Mouse (Mus musculus) kidney, postnatal 36 days (tissue): Measurements from ENCODE around the gene Srp54b.
"Not testable (repeated sequence)": the region's sequence is repeated elsewhere in the genome, so short reads cannot be mapped to it uniquely, and the experiment has no call there.

Source experiments
- DNase-seq, 2 experiments: peaks; one replicate each; pipeline ENCODE4 v3.0.0; 2021 to 2022; ENCODE audit warnings: mixed read lengths in 2 of 2

The Srp54b gene

DNA sequence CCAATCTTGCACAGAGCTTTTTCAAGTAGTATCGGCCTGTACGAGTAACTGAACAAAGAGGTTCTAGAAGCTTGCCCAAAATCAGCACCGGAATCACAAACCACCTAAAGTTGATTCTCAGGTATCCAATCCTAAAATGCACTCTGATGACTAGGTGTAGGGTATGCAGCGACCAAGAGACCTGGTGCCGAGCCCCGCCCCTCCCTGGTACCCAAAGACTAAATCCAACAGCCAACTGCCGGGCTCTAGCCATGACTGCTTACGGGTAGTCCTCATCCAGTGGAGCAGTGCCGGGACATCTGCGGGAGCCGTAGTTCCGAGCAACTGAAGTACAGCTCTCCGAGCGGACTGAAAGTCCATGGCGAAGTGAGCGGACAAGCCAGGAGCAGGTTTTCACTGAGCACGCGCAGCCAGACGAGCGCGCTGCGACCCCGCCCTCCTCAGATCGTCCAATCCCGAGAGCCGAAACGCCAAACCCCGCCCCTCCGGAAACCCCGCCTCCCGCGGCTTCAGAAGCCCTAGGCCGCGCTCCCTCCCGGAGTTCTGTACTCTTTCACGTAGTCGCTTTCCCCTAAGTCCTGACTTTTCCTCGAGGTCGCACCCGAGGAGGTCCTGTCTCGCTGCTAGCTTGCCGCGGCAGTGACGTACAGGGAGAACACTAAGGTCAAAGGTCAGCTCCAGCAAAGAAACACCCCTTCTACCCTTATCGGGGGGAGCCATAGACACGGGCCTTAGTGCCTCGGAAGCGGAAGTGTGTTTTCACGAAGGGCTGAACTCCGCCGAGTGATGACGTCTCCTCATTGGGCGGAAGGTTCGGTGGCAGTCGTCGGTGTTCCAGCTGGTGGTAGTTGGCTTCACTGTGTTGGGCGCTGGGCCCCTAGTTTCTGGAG lies at the start of gene Srp54b:
Gene Srp54b, plus strand, starts transcription at position 546 of the 890 bp plus-strand sequence.
- not testable (repeated sequence) for DNase-seq

- not testable (repeated sequence) for DNase-seq
Measured at GRCm38 (mm10) chr12:55112616-55113015, 42.3 kb upstream of the Srp54b start.

DNA sequence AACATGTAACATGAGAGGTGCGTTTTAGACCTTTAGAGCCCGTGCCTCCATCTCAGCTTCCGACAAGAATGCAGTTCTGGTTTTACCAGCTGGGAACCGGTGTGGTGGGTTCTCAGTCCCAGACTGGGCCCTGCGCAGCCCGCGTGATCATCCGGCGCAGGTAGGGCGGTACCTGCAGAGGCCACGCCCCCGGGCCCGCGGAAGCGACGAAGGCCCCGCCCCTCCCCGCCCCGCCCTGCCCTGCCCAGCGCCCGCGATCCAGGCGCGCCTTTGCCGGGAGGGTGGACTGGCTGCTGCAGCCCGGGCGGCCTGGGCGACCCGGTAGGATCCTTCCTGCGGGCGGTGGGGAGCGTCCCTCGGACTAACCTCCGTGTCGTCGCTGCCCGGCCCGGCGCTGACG lies 30.7 kb upstream of the Srp54b start, which contains the start of gene Fam177a:
Gene Fam177a, plus strand, starts transcription at position 228 of the 400 bp plus-strand sequence.
- DNase-seq: not testable (repeated sequence)

DNA sequence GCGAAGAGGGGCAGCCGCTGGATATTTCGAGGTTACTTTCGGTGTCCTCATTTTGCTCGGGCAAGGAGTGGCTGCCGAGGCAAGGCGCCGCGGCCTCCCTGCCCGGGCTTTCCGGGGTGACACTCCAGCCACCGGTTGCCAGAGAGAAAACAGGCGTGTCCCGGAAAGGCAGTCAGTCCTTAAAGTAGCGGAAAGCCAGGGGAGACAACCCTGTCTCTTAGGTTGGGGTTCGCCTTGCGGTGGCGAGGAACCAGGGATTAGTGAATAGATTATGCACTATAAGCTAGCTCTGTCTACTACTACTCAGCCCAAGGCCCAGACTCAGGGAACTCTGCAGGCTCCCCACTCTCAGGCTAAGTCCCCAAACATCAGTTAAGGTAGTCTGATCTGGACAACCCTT lies 30.2 kb upstream of the Srp54b start:
- not testable (repeated sequence) for DNase-seq

DNA sequence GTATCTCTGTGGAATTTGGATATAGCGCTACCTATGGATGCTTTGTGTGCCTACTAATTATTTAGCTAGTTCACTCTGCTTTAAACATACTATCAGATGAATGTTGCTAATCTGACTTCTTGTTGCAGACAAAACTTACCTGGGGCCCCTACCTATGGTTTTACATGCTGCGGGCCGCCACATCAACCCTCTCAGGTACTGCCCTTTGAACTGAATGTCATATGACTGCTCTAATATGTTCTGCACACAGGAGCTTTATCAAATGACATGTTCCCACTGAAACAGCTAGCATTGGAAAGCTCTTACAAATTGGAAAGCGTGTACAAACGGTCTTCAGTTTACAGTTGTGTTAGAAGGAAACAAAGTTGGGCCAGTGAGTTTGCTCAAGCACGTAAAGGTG lies 19.4 kb upstream of the Srp54b start:
- DNase-seq: not testable (repeated sequence)

- DNase-seq: not testable (repeated sequence)
Measured at GRCm38 (mm10) chr12:55137859-55138258, 17.0 kb upstream of the Srp54b start.

DNA sequence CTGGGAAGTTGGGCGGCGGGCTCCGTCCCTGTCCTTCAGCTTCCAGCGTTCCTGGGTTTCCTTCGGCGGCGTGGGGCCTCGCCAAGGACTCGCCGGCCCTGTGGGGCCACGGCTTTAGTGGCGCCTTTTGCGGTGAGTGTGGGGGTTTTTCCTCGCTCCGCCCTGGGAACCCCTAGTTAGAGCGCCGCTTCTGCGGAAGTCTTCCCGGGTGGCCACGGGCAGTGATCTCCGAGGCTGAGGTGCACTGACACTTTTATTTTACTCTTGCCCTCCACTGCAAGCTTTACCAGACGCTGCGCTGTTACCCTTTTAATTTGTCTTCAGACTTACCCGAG lies 512 bp downstream of the Srp54b start:
- DNase-seq: not testable (repeated sequence)

DNA sequence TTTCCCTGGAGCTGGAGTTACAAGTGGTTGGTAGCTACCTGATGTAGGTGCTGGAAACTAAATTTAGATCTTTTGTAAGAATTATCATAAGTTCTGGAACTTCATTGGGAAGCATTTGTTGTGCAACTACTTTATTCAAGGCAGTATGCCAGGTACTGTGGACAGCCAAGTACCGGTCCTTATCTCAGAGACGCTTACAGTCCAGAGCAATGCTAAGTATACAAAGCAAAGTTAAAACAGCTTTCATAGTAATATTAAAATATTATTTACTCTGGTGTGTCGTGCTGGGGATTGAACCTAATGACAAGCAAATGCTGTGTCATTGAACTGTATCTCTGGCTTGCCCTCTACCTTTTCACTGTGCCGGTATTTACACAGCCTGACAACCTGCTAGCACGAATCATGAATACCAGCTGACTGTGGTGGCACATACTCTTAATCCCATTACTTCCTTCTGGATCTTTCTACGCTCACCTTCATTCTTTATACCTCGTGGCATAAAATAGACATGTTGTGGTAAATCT lies 12.2 kb downstream of the Srp54b start:
- not testable (repeated sequence) for DNase-seq

DNA sequence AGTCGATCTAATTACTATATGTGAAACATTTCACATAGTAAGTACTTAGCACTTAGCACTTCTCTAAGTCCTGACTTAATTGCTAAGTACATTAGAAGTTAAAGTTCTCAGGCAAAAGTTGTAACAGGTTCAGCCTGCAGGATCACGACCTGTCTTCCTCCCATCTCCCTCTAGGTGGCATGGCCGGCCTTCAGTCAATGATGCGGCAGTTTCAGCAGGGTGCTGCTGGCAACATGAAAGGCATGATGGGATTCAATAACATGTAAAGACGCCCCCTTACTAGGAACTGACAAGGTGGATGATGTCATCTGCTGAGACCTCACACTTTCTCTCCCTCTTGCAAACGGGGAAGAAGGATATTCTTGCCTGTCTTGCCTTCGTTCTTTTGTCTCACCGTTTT lies 32.8 kb downstream of the Srp54b start:
- DNase-seq: not testable (repeated sequence)

DNA sequence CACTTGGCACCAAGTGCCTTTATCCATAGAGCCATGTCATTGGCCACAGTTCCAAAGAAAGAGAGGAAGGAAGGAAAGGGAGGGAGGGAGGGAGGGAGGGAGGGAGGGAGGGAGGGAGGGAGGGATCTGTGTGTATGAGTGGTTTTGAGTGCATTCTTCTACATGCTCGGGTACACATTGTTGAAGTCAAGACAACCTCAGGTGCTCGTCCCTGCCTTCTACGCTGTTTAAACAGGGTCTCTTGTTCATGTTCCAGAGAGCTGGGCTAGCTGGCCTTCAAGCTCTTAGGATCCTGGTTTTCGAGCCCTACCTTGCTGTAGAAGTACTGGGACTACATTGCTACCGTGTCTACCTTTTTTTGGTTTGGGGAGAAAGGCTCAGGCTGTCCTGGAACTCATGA lies 34.2 kb downstream of the Srp54b start:
- DNase-seq: not testable (repeated sequence)

- not testable (repeated sequence) for DNase-seq
Measured at GRCm38 (mm10) chr12:55199306-55199705, 44.4 kb downstream of the Srp54b start, which contains the start of gene 1700047I17Rik2. Gene 1700047I17Rik2, plus strand, starts transcription at chr12:55199592.

DNA sequence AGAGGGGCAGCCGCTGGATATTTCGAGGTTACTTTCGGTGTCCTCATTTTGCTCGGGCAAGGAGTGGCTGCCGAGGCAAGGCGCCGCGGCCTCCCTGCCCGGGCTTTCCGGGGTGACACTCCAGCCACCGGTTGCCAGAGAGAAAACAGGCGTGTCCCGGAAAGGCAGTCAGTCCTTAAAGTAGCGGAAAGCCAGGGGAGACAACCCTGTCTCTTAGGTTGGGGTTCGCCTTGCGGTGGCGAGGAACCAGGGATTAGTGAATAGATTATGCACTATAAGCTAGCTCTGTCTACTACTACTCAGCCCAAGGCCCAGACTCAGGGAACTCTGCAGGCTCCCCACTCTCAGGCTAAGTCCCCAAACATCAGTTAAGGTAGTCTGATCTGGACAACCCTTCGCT lies 44.9 kb downstream of the Srp54b start:
- not testable (repeated sequence) for DNase-seq

DNA sequence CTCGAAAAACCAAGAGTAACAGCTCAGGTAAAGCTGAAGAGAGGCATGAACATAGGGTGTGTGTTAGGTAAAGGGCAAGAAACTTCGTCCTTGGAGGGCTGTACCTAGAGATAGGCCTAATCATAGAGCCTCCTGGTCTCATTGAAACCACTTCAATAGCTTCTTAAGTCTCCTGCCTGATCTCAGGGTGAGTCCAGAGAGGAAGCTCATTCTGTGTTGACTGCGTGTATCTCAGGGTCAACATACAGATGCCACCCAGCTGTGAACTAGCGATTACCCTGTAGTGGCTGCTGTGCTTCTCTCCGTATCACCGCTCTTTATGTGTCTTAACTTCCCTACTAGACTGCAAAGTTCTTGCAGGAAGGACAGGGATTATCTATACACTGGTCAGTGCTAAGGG lies 58.0 kb downstream of the Srp54b start:
- not testable (repeated sequence) for DNase-seq

DNA sequence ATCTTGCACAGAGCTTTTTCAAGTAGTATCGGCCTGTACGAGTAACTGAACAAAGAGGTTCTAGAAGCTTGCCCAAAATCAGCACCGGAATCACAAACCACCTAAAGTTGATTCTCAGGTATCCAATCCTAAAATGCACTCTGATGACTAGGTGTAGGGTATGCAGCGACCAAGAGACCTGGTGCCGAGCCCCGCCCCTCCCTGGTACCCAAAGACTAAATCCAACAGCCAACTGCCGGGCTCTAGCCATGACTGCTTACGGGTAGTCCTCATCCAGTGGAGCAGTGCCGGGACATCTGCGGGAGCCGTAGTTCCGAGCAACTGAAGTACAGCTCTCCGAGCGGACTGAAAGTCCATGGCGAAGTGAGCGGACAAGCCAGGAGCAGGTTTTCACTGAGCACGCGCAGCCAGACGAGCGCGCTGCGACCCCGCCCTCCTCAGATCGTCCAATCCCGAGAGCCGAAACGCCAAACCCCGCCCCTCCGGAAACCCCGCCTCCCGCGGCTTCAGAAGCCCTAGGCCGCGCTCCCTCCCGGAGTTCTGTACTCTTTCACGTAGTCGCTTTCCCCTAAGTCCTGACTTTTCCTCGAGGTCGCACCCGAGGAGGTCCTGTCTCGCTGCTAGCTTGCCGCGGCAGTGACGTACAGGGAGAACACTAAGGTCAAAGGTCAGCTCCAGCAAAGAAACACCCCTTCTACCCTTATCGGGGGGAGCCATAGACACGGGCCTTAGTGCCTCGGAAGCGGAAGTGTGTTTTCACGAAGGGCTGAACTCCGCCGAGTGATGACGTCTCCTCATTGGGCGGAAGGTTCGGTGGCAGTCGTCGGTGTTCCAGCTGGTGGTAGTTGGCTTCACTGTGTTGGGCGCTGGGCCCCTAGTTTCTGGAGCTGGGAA lies 75.0 kb downstream of the Srp54b start, which contains the start of gene Srp54c:
Gene Srp54c, plus strand, starts transcription at position 543 of the 894 bp plus-strand sequence.
- DNase-seq: not testable (repeated sequence)

DNA sequence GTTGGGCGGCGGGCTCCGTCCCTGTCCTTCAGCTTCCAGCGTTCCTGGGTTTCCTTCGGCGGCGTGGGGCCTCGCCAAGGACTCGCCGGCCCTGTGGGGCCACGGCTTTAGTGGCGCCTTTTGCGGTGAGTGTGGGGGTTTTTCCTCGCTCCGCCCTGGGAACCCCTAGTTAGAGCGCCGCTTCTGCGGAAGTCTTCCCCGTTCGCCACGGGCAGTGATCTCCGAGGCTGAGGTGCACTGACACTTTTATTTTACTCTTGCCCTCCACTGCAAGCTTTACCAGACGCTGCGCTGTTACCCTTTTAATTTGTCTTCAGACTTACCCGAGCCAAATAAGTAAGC lies 75.6 kb downstream of the Srp54b start:
- DNase-seq: peak in 1 of 2 experiments; percentile 6
